Mouse (Mus musculus) thymus, postnatal 10 days (tissue): ENCODE data around the gene Tpcn2.

ENCODE experiments used
- DNase-seq, 2 experiments: peaks; one replicate each; pipeline ENCODE4 v3.0.0; 2021; ENCODE audit warnings: low spot score in 2 of 2

Tpcn2 gene

DNA sequence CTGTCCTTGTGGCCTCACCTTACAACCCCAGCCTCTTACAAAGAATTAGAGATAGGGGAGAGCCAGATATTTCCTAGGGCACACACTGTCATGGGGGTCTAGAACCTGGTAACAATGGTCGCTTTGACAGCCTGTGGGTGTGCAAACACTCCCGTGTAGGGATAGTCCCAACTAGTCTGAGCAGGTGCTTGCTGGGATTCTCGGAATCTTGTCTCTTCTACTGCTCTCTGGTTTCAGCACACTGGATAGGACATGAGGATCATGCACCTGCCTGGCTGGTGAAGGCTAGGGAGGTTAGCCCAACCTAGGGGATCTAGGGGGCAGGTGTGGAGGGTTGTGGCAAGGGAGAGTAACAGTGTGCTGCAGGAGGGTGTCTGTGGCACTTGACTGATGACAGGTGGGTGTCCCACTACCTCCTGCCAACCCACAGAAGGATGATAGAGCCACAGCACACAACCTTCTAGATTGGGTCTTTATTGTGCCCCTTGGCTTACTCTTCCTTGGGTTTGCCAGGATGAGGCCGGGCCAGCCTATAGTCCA, 78.4 kb downstream of the Tpcn2 start:
- DNase-seq: no peak

GRCm38 (mm10) chr7:145199711-145200110, 84.1 kb downstream of the Tpcn2 start:
- DNase-seq: no peak

DNA sequence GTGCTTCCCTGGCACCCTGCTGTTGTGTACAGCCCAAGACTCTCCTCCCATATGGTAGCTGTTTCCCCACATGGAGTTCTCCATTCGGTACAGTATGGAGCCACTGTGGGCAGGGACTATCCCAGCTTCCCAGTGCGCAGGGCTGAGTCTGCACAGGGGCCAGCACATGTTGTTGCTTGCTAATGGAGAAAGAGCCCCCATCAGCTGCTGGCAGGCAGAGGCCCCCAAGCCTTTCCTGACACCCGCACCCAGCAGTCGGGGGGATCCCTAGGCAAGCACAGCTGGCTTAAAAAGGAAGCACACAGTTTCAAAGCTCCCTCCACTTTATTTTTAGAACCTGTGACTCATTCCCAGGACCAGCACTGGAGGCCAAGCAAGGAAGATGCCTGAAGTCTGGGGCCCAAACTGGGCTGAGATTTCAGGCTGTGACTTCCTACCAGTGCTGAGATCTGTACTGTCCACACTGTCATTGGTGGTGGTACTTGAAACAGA, 85.5 kb downstream of the Tpcn2 start:
- no peak for DNase-seq

DNA sequence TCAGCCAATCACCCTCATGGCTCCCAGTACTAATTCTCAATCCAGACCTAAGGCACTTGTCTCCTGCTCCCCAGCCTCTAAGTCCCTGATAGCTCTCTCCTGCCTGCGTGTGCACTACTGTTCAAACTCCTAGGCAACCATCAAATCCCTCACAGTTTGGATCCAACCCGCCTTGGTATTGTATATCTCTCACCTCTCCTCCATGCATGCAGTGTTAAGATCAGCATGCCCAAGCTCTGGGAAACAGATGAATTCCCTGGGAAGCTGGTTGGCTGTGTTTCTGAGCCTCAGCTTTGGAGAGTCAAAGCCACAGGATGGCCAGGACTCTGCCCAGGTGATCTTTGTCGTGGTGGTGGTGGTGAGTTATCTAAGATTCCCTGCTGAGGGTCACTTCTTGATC, 86.1 kb downstream of the Tpcn2 start:
- DNase-seq: no peak

GRCm38 (mm10) chr7:145197042-145197441, 86.8 kb downstream of the Tpcn2 start:
- DNase-seq: no peak

DNA sequence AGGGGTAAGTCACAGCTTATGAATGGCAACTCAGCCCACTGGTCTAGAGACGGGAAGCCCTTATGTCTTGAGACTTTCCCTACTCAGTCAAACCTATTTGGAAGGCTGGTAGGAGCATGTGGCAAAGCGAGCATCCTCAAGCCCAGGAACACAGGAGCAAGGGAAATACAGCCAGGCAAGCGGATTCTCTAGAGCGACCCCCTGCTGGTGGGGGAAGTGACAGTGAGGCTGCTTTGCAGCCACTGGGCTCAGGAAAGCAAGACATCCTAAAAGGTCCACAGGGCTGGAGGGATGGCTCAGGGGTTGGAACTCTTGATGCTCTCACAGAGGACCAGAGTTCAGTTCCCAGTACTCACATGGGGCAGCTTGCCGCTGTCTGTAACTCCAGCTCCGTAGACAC, 87.5 kb downstream of the Tpcn2 start:
- DNase-seq: no peak

- DNase-seq: no peak
Measured at GRCm38 (mm10) chr7:145195186-145195927, 88.5 kb downstream of the Tpcn2 start.

DNA sequence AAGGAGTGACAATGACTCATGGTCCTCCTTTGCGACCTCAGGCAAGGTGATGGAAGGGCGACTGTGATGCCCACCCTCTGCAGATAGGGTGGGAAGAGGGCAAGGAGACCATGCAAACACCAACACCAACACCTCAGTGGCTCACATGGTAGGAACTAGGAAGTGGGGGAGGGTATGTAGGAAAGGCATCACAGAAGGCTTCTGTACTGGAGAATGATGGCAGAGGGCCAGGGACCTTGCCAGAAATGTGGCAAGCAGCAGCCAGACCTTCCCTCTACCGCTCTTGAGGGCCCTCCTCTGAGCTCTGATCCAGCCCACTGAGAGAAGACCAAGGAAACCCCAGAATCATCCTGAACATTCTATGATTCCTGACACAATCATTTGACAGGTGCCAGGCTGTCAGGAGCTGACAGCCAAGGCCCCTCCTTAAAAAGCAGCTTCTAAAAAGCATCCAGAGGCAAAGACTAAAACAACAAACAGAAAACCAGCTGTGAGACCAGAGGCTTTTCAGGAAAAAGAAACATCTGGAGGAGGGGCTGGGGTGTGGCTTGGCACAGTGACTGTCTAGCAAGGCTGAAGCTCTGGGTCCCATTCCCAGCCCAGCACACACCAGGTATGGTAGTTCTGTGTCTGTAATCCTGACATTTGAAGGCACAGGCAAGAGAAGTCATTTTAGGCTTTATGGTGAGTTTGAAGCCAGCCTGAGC, 89.2 kb downstream of the Tpcn2 start:
- no peak for DNase-seq

DNA sequence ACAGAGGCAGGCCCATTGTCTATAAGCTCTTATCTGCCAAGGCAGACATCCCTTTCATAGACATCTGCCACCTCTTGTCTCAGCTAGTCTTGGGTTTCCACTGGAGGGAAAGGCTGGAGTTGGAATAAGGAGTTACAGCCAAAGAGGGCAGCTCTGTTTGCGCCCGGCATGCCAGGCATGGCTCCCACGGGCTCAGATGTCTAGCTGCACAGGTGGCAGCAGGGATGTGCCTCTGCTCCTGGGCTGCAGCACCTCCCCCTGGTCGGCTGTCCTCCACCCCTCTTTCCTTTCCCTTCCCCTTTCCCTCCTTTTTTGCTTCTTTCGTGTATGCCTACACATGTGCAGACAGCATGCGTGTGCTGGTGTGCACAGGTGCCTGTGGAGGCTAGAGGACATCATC, 91.0 kb downstream of the Tpcn2 start:
- DNase-seq: no peak

DNA sequence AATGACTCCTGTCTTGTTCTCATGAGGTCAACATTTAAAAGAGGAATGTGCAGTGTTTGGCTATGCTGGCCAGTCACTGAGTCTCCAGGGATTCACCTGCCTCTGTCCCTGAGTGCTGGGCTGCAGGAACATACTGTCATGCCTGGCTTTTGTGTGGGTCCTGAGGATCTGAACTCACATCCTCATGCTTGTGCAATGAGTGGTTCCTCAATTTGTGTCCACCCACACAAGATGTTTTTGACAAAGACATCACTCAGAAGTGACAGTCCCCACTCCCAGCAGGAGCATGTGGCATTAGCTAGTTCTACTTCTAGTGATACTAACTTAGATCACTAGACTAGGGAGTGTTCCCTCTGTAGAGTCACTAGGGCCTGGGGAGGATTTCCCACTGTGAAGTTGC, 93.3 kb downstream of the Tpcn2 start:
- DNase-seq: no peak

GRCm38 (mm10) chr7:145189342-145189741, 94.5 kb downstream of the Tpcn2 start:
- no peak for DNase-seq

- DNase-seq: no peak
Measured at GRCm38 (mm10) chr7:145187802-145188201, 96.0 kb downstream of the Tpcn2 start.

DNA sequence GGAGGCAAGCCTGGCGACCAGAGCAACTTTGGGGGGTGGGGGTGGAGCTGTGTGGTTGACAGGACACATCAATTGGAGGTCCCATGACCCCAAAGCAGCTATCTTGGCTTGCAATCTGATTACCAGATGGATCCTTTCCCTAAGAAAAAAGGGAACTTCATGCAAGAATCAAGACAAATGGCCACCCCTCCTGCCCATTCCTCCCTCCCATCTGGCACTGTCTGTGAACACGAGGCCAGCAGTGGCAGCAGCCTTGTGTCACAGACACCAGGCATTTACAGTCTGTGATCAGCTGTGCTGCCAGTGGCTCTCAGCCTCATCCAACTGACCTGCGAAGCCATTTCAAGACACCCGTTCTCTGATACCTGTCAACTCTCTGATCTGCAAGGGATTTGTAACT, 101.4 kb downstream of the Tpcn2 start:
- no peak for DNase-seq

GRCm38 (mm10) chr7:145181376-145182034, 102.3 kb downstream of the Tpcn2 start:
- DNase-seq: no peak

- no peak for DNase-seq
Measured at GRCm38 (mm10) chr7:145179691-145180091, 104.1 kb downstream of the Tpcn2 start.

DNA sequence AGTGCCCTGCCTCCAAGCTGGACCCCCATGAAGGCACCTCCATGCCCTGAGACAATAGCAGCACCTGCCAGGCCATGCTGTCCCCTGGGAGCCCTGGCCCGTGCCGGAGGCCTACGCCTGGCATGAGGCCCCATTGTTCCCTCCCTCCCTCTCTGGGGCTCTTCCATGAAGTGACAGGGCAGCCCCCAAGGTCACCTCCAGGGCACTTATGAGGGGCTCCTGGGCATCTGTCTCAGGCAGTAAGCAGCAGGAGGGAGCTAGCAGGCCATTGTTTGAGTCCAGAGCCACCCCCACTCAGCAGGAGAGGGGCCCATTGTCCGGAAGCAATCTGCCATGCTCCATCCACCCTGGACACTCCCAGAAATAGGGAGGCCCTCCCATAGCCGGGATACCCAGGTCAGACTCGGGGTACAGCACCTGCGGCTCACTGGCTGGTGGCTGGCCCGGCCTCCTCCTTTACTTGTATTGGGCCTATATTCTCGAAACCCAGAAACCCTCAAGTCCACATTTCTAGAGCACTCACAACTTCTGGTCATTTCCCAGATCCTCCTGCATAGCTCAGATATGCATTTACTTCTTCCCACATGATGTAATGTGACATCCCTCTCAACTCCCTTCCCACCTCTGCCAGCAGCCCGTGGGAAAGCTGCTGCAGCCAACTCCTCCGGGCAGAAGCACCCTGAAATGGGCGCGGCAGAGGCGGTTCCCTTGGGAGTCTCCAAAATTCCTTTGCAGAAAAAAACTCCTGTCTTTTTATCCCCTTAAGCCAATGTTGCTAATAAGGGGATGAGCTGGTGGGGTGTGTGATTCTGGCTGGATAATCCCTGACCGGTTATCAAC, 106.8 kb downstream of the Tpcn2 start:
- DNase-seq: no peak

DNA sequence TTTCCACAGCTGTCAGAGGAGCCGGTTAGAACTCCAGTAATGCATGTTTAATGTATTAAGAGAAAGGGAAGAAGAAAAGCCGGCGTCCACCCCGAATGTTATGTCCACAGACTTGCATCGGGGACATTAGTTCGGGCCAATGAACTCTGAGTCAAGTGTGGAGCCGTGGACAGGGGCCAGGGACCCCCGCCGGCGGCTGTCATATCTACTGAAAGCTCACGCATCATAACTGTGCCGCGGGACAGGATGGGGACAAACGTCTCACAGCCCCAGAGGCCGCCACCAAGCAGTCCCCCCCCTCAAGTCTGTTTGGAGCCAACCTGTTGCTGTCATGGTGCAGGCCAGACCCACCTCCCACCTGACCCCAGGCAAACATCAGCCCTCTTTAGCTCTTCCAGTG, 110.2 kb downstream of the Tpcn2 start:
- no peak for DNase-seq

DNA sequence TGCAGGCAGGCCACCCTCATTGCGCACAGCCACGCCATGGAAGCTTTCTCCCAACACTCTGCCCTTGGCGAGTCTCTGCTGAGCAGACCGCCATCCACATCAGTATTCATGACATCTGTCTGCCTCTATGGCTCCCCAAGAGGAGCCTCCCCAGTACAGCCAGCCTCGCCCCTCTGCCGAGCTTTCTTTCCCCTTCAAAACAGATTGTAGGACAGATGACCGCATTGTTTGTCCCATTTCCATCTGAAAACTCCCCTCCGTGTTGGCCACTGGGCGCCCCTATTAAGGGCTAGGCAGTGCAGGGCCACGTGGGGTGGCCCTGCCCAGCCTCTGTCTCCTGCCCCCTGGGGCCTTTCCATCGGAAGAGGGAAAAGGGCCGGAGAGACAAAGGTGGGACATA, 110.7 kb downstream of the Tpcn2 start:
- DNase-seq: no peak

- no peak for DNase-seq
Measured at GRCm38 (mm10) chr7:145169703-145170102, 114.1 kb downstream of the Tpcn2 start.

- no peak for DNase-seq
Measured at GRCm38 (mm10) chr7:145159283-145160240, 124.2 kb downstream of the Tpcn2 start.
